Mouse (Mus musculus): ENCODE results near the gene Nfic.
A peak's percentile ranks its signal among the peaks of the same experiment; 100 is the strongest.

Nfic gene

GRCm38 (mm10) chr10:81360721-81361120 is 94.7 kb downstream of the Nfic start:
- no peak for DNase-seq (ENCODE audit: low spot score in 2 of 2)

GRCm38 (mm10) chr10:81358841-81359240 is 96.6 kb downstream of the Nfic start:
- no peak for DNase-seq (ENCODE audit: low spot score in 2 of 2)

GRCm38 (mm10) chr10:81358209-81358608 is 97.2 kb downstream of the Nfic start:
- no peak for DNase-seq (ENCODE audit: low spot score in 2 of 2)

DNA sequence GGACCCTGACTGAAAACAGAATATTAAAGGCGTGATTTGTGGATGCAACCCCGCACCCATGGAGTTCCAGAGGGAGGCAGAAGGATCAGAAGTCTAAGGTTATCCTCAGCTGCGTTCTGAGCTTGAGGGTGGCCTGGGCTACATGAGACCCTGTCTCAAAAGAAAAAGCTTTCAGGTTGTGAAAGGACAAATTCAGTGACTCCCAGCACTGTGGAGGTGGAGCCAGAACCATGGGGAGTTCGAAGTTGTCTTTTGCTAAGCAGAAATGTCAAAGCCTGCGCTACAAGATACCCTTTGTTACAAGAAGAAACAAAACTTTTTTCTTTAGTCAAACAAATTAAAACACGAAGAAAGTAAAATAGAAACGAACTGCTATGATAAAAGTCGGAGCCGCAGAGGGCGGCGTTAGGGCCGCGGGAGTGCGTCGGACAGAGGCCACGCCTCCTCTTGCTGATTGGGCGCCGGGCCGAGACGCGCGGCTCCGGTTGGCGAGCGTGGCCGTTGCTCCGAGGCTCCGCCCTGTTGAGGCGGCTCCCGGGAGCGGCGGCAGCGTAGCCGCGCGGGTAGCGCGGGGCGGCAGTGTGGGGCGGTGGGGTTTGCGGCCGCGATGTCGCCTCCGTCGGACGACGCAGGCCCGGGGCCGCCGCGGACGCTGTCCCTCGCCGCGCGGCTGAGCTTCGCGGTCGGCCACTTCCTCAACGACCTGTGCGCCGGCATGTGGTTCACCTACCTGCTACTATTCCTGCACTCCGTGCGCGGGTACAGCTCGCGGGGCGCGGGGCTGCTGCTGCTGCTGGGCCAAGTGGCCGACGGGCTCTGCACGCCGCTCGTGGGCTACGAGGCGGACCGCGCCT is 98.2 kb downstream of the Nfic start, which contains the start of gene Mfsd12:
Gene Mfsd12 (plus strand): TSS at position 501 of the 854 bp plus-strand sequence.
- DNase-seq (ENCODE audit: low spot score in 2 of 2), result peak; percentile 75 to 88

DNA sequence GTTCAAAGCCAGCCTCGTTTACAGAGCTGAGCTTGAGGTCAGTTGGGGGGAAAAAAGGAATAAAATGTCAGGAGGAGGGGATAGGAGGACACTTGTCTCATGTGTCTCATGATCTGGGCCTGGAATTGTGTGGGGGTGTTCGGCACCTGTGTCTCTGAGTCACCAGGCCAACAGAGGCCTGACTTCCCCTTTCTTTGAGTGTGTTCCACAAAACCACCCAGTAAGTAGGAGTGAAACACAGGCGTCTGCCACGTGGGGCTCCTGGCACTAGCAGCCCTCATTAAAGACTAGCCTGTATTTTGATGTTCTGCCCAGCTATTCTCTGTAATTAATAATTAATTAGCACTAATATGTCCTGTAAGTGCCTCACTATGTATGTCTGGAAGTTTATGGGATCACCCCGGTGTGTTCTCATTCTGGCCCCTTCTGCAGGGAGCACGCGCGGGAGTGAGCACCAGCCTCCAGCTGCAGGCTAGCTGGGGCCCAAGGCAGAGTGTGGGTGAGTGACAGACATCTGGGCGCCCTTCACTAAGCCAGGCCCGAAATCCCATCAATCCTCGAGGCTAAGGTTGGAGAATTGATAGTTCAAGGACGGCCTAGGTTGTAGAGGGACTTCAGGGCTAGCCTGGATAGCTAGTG is 99.0 kb downstream of the Nfic start:
- no peak for DNase-seq (ENCODE audit: low spot score in 2 of 2)

- no peak for DNase-seq (ENCODE audit: low spot score in 2 of 2)
Measured at GRCm38 (mm10) chr10:81355533-81355932, 99.9 kb downstream of the Nfic start.

- no peak for DNase-seq (ENCODE audit: low spot score in 2 of 2)
Measured at GRCm38 (mm10) chr10:81354738-81355477, 100.5 kb downstream of the Nfic start.

DNA sequence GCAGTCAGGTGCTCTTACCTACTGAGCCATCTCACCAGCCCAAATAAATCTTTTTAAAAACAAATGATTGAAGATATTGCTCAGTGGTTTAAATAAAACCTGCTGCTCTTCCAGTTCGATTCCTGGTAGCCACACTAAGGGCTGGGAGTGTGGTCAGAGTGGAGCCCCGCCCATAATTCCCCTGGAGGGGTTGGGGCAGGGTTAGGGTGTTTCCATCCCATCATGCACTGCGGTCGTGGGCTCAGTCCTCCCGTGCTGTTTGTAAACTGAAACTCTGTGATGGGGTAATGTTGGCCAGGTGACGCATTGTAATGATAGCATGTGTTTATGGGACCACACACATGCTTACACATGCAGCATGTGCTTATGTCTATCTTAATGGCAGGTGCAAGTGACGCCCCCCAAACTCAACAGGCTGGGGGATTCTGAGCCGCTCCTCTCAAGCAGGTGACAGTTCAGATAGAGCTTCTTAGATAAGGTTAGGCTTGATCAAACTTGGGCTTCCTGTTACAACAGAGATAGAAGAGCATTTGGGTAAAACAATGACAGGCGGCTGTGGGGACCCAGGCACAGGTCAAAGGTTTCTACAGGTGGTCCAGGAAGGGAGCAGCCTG is 103.7 kb downstream of the Nfic start:
- DNase-seq (ENCODE audit: low spot score in 2 of 2), result no peak

GRCm38 (mm10) chr10:81350351-81351063 is 104.9 kb downstream of the Nfic start, which contains the start of gene Hmg20b:
Gene Hmg20b, minus strand, starts transcription at chr10:81350480.
- peak; percentile 99 to 100 for DNase-seq (ENCODE audit: low spot score in 2 of 2)

GRCm38 (mm10) chr10:81349961-81350350 is 105.5 kb downstream of the Nfic start:
- DNase-seq (ENCODE audit: low spot score in 2 of 2), result no peak

DNA sequence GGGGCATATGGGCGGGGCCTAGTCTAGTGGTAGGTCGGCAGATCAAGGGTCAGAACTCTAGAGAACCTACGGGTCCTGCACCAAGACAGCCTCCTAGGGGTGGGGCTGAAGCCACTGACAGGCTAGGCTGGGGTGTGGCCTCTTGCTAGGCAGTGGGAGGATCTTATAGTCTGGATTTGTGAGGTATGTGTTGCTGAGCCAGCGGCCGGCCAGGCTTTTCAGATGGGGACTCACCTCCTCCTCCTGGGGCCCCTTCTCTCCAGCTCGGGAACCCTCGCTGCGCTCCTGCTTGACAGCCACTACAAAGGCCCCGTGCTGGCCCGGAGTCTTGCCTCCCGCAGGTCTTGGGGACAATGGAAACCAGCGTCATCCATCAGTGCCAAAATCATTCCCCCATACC is 106.3 kb downstream of the Nfic start:
- DNase-seq (ENCODE audit: low spot score in 2 of 2), result no peak

DNA sequence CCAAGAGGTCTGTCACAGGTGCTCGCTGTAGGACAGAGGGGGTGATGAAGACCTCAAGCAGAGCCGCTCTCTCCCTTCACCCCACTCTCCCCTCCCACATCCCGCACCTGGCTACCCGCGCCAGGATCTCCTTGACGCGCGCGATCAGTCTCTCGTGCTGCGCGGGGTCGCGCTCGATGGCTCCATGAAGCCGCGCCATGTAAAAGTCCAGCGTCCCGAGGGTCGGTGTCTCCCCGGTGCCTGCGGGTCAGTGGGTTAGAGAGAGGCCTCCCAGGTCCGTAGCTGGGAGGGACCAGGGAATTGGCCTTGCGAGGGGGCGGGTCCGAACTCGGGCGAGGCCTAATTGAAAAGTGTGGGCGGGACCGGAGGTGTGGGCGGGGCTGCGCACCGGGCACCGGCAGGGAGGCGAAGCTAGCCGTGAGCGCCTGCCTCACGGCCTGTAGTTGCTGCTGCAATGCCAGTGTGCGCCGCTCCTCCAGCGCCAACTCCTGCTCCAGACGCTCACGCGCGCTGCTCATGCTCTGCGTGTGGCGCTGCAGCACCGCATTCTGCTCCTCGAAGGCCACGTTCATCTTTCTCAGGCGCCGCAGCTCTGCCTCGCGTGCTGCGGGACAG is 108.9 kb downstream of the Nfic start:
- DNase-seq (ENCODE audit: low spot score in 2 of 2), result peak in 1 of 2 experiments; percentile 36

Measured in frontal cortex, postnatal 14 days (tissue).